14 mouse cellular contexts compared by ENCODE assay signal in genomic region chr16:24766051-24766450, GRCm38 (mm10).
DNase-seq lines count a peak whose midpoint lies in the region.
"Had no signal": no experiment of that assay in that cellular context is flagged by ENCODE, and none has a peak within 500 bp of the region (broad histone marks: within the 10 kb centered on the region; RNA-seq: fewer than 3 reads in every experiment).

No protein-coding gene starts in this region.

- peak; percentile 19 for DNase-seq in cerebellum, adult 9-10 months
- DNase-seq in cerebellum, adult 8-10 months, result no peak
- DNase-seq in lung, postnatal 36 days, result peak; percentile 11
- no peak for DNase-seq in lung, postnatal 25 days (ENCODE audit: low spot score)
- DNase-seq in adrenal gland, adult 8-10 months, result peak; percentile 57
- DNase-seq in gonadal fat pad, adult 2 months (ENCODE audit: low read depth), result peak; percentile 79
- no peak for DNase-seq in layer of hippocampus, adult 11-12 months (ENCODE audit: low spot score)
- DNase-seq in urinary bladder, postnatal 4 days (ENCODE audit: low spot score in 2 of 2), result no peak
- DNase-seq: cerebellum, adult 11-12 months; heart, adult 11 months; heart, postnatal 4 days; kidney, adult 11 months; midbrain, embryonic 14.5 days; thymus, adult 2 months had no signal

Comparison
In these comparisons a context has a peak if more than half of its experiments do, and no peak if none do; other contexts are left out.
1. DNase-seq: peak in cerebellum, adult 9-10 months (single experiment), lung, postnatal 36 days (single experiment), adrenal gland, adult 8-10 months (single experiment) and gonadal fat pad, adult 2 months (single experiment); none in cerebellum, adult 8-10 months (single experiment), lung, postnatal 25 days (single experiment), layer of hippocampus, adult 11-12 months (single experiment) and urinary bladder, postnatal 4 days (0 of 2).